Mouse (Mus musculus) lung, postnatal 0 days (tissue): ENCODE results near the gene Dpp8.

Source experiments
- CTCF ChIP-seq: IDR thresholded peaks from 2 replicates; pipeline ENCODE4 v1.5.1; 2016; ENCODE audit warnings: antibody characterized with exemption, mild to moderate bottlenecking
- EP300 ChIP-seq: IDR thresholded peaks from 2 replicates; pipeline ENCODE4 v1.6.1; 2016; ENCODE audit warnings: antibody characterized with exemption, mild to moderate bottlenecking, control low read depth

GRCm38 (mm10) chr9:65031894-65032268, 333 bp upstream of the Dpp8 start:
- TF ChIP-seq CTCF (no peak), EP300 (no peak)
